Mouse (Mus musculus) mouse embryonic stem cell (cell line): ENCODE measurements around the gene Ccdc120.

ENCODE experiments used
- in situ Hi-C, 2 experiments: fragments of 300-500 bp; cut with MboI; formaldehyde crosslinking; loops; 1 replicate in 1 of 2; 3 replicates in 1 of 2; pipeline ENCODE4 v1.14.3; 2019 to 2020; ENCODE audit warnings: low sequenced_read_pairs in 2 of 2, low pct_unique_long_range_greater_than_20kb in 1 of 2, mixed read lengths in 1 of 2; ENCODE audit not compliant: unreplicated experiment in 1 of 2

Gene Ccdc120

DNA sequence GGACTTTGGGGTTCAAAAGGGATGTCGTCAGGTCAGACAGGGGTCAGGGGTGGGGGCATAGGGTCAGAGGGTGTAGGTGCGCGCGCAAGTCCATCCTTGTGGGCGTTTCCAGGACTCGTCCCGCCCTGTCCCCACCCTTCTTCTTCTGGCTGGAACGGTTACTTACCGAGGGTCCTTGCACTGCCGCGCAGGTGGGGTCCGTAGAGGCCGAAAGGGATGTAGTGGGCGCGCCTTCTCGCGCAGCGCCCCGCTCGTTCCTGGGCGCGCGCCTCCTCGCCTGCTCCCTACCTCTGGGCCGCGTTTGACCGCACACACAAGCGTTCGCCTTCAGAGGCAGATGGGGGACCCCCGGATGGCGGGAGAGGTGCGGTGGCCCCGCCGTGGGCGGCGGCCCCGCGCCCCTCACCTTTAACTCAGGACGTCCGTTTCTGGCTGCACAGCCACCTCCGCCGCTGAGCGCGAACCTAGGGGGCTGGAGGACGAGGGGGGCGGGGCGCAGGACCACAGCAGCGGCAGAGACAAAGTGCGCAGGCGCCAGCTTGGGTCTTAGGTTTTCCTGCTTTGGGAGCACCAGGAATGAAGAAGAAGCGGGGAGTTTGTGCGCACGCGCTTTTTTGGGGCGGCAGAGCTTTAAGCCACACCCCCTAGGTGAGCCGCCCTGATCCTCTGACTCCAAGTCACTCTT, at the start of gene Ccdc120:
Ccdc120 (minus strand) TSS at position 474 of the 685 bp plus-strand sequence.
- in situ Hi-C loops, result no loop called here

DNA sequence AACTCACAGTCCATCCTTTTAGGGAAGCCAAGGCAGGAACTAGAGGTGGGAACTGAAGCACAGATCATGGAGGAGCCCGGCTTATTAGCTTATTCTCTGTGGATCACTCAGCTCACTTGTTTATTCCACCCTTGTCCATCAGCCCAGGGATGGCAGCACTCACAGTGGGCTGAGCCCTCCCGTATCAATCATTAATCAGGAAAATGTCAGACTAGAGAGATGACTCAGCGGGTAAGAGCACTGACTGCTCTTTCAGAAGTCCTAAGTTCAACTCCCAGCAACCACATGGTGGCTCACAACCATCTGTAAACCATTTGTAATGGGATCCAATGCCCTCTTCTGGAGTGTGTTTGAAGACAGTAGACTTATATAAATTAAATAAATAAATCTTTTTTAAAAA, 46.6 kb upstream of the Ccdc120 start:
- in situ Hi-C loops, result loop anchor here in 1 of 2 experiments (10.0 kb wide), 1 partner anchor 53 kb away; no protein-coding TSS in a partner anchor

DNA sequence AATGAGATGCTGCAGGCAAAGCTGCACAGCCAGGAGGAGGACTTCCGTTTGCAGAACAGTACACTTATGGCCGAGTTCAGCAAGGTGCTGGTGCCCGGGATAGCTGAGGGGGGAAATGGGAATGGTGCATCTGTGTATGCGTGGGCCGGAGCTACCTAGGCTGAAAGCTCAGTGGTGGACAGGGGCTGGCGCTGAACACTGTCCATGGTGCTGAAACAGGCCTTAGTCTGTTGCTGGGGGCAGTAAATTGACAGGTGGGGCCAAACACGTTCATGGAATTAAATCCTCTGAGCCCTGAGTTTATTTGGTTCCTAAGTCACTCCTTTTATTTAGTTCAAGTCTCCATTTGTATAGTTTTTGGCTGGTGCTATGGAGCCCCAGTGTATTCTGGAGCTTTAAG, 44.3 kb upstream of the Ccdc120 start:
- in situ Hi-C loops, result loop anchor here in 1 of 2 experiments (10.0 kb wide), 1 partner anchor 50 kb away; no protein-coding TSS in a partner anchor

DNA sequence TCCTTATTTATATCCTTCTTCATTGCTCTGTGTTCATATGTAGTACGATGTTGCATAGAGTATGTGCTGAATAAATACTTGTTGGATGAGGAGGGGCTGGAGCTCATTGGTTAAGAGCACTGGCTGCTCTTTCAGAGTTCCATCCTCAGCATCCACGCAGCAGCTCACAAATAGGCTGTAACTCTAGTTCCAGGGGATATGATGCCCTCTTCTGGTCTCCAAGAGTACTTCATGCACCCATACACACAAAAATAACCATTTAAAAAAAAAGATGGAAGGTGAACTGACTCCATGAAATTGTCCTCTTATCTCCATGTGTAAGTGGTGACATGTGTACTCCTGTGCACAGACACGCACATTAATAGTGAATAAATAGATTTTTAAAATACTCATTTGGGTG, 42.7 kb upstream of the Ccdc120 start:
- in situ Hi-C loops, result loop anchor here in 1 of 2 experiments (10.0 kb wide), 1 partner anchor 49 kb away; no protein-coding TSS in a partner anchor

DNA sequence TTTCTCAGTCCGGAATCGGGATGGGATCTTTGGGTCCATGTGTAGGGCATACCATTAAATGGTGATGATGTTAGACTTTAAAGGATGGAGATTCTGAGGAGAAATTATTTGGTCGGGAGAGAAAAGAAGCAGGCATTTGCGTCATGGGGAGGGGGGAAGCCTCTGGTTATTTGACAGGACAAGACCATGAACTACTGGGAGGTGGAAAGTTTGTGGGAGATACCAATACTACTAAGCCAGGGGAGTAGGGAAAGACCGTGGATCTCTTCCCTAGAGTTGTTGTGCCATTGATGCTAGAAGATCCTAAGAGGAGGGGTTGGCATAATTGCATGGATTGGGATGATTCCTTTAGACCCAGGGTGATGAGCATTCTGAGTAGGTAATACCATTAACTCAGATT, 39.6 kb upstream of the Ccdc120 start:
- in situ Hi-C loops, result loop anchor here in 1 of 2 experiments (10.0 kb wide), 1 partner anchor 46 kb away; no protein-coding TSS in a partner anchor

DNA sequence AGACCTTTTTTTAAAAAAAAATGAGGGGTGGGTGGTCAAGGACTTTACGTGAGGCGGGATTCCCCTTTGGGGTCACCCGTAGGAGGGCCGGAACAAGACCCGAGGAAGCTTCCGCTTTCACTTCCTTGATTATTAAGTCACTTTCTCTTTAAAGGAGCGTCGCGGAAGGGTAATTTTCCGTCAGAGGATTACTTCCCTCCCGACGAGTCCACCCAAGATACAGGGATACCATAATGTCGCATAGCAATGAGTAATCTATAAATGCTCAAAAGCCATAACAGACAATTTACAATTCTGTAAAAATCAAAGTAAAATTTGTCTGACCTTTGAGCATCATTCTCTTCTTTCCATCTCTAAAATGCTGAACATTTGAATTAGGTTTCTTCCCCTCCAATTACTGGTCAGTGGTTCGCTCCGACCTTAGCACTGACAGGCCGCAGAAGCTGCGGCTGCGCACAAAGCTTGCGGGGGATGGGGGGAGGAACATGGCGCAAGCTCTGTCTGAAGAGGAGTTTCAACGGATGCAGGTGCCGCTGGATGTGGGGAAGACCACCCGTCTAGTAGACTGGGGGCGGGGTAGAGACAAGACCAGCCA, 38.9 kb upstream of the Ccdc120 start, which contains the start of gene Gripap1:
Gripap1 (plus strand) TSS at position 224 of the 595 bp plus-strand sequence.
- in situ Hi-C loops, result loop anchor here in 1 of 2 experiments (10.0 kb wide), 1 partner anchor 45 kb away; no protein-coding TSS in a partner anchor

DNA sequence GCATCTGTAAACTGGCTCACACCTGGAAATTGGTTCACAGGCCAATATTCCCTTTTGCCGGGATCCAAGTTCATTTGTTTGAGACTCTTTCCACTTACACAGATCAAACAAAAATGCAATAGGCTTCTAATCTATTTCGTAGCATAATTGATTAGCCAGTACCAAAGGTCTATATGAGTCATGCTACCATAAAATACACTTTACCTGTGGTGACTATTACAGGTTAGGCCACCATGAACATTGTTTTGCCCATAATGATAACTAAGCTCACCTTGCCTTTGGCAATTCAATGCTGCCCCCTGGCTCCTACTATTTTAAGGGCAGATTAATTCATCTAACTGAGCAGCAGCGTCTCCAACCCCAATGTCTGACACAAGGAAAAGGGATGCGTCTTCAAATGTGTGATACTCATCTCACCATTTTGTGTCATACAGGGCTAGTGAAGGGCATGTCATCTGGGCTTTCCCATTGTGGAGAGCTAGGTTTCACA, 31.9 kb upstream of the Ccdc120 start:
- in situ Hi-C loops, result no loop called here

DNA sequence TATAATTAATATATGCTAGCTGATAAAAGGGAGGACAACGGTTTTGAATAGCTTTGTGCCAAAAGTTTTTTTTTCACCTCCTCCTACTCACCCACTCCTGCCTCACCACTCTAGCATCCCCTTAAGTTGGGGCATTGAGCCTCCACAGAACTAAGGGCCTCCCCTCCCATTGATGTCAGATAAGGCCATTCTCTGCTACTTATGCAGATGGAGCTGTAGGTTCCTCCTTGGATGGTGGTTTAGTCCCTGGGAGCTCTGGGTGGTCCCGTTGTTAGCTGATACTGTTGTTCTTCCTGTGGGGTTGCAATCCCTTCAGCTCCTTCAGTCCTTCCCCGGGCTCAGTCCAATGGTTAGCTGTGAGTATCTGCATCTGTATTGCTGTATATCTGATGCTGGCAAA, 28.6 kb upstream of the Ccdc120 start:
- in situ Hi-C loops, result no loop called here

DNA sequence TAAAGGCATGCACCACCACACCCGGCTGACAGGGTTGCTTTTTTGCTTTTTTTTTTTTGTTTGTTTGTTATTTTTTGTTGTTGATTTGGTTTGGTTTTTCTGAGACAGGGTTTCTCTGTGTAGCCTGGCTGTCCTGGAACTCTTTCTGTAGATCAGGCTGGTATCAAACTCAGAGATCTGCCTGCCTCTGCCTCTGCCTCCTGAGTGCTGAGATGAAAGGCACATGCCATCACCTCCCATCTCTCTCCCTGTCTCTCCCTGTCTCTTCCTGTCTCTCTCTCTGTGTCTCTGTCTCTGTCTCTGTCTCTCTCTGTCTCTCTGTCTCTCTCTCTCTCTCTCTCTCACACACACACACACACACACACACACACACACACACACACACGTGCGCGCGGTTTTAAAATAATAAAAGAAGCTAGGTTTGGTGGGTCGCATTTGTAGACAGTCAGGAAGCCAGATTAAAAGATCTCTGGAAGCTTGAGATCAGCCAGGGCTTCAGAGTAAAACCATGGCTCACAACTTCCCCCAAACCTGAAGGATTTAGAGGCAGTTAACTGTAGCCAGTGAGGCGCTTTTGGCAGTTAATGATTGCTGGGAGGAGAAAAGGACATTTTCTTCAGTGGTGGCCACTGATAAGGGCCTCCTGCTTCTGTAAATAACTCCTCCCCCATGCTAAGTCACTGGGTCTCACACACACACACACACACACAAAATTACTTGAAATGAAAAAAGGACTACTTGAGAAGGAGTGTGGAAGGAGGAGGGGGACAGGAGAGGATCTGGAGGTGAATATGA, 27.9 kb upstream of the Ccdc120 start:
- in situ Hi-C loops, result no loop called here

DNA sequence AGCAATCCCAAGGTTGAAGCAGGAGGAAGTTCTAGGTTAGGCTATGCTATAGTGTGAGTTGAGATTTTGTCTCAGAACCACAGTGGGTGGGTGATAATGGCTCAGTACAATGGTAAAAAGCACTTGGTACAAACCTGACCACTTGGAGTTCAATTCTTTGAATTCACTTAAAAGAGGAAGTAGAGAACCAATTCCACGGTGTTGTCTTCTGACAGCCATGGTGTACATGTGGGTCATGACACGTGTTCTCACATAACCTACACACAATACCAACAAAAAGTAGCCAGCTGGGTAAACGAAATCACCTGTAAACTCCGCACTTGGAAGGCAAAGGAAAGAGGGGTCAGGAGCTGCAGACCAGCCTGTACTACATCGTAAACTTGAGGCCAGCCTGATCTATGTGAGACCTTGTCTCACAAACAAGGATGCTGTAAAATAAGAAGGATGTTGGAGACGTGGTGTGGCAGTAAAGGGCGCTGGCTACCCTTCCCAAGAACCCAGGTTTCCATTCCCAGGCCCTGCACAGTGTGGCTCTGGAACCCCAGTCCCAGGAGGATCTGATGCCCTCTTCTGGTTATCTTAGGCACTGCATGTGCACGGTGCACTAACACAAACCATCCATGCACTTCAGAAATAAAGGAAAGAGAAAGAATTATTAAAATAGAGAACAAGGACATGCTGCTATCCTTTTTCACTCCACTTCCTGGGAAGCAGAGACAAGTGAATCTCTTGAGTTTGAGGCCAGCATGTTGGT, 25.8 kb upstream of the Ccdc120 start:
- in situ Hi-C loops, result no loop called here

DNA sequence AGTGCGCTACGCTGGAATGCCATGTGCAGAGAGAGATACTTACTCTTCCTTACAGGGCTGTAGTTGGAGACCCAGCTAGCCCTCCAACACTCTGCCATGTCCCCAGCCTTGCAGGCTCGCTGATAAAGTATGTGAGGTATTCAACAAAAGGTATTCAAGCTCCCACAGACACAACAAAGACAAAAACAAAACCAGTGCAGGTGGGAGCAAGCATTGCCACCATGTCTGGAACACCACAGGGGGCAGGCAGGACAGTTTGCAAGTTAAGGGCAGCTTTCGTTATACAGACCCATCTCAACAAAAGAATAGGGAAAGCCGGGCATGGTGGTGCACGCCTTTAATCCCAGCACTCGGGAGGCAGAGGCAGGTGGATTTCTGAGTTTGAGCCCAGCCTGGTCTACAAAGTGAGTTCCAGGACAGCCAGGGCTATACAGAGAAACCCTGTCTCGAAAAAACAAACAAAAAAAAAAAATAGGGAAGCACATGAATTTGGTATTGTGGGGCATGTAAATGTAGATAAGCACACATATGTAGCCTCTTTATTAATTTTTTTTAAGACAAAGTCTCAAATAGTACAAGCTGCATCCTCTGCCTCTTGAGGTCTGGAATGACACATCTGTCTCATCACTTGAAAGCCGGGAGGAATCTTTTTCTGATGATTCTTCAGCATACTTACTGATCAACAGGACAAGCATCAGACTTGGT, 24.9 kb upstream of the Ccdc120 start:
- in situ Hi-C loops, result no loop called here

DNA sequence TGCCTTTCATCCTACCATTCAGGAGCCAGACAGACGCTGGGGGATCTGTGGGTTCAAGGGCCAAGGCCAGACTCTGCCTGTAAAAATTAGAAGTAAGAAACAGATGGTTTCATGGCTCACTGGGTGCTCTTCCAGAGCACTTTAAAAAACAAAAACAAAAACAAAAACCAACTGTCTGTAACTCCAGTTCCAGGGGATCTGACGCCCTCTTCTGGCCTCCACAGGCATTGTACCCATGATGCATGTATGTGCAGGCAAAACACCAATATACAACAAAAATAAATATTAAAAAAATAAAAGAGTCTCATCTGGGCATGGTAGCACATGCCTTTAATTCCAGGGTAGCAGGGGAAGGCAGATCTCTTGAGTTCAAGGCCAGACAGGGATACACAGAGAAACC, 22.1 kb upstream of the Ccdc120 start:
- in situ Hi-C loops, result no loop called here

DNA sequence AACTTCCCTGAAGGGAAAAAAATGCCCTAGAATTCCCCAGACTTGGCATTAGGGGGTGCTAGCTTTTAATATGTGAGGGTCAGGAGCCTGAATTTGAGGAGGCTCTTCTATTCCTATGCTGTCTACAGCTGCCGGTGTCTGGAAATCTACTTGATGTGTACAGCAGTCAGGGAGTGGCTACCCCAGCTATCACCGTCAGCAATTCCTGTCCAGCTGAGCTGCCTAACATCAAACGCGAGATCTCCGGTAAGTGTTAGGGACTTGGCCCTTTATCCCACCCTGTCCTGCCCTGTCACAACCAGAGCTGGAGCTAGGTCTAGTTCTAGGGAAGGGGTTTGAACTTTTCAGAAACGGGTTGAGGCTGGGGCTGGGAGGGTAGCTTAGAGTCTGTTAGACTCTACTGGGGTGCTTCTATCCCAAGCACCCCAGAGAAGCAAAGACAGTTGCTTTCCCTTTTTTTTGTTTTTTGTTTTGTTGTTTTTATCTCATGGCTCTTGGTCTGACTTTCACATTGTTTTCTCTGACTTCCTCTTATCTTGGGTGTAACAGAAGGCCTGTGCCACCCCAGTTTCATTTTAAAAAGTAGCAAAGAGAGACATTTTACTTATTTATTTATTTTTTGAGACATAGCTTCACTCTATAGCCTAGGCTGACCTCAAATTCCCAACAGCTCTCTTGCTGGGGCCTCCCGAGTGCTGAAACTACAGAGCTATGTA, 18.8 kb upstream of the Ccdc120 start:
- in situ Hi-C loops, result no loop called here

DNA sequence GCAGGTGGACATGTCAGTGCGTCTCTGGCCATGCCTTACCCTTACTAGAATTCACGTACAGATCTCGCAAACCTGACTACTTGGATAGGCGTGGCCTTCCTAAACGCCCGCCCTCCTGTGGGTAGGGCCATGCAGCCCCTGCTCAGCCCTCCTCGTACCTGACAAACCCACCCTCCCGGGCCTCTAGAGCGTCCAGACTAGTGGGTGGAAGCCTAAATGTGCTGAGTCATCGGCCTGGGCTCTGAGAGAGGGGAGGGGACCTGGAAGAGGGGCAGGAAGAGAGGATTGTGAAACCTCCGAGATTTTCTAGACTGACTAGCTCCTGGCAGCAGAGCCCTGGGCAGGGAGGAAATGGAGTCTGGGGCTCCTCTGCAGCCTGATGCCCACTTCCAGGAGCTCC, 15.1 kb upstream of the Ccdc120 start:
- in situ Hi-C loops, result no loop called here

DNA sequence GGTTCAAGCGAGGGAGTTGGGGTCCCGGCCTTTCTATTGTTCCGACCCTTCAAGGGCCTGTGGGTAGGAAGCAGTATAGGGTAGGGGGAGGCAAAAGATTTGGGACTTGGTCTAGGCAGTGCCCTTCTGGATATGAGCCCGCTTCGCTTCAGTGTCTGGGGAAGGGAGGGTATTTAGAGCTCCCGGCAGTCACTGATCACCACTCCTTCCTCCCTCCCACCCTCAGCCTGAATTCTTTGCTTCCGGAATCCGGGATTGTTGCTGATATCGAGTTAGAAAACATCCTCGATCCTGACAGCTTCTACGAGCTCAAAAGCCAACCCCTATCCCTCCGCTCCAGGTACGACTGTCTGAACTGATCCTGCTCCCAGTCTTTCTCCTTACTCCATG, 14.6 kb upstream of the Ccdc120 start:
- in situ Hi-C loops, result no loop called here

DNA sequence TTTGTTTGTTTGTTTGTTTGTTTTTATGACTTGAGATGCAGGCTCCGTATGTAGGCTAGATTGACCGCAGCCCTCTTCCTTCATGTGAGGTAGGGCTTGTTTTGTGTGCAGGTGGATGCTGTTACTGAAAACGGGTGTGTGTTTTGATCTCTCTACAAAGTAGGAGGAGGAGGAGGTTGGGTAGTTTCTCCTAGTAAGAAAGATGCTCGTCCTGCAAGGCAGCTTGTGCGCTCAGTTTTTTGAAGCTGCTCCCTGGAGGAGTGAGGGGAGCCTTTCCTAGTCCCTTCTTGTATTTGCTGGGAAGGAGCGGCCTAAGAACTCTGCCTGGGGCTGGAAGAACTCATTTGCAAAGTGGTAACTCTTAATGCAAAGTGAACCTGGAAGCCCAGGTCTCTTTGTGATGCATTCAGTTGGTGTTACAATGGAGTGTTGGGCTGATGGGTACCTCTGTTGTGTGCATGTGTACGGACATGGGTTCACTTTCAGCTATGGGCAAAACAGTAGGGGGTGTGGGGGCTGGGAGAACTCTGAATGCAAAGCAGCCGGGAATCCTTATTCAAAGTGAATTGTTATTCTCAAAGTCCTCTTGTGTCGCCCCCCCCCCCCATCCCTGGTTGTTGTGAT, 14.1 kb upstream of the Ccdc120 start:
- in situ Hi-C loops, result no loop called here
